Mouse (Mus musculus) CH12.LX (cell line): ENCODE measurements at regions not wholly inside any gene's neighbourhood (a gene's known extent, or its start where the extent isn't known, plus 50 kb on each side); places are given as distances from the start of the nearest gene placed in this dataset.

Experiments
- DNase-seq: peaks from one replicate; pipeline ENCODE4 v3.0.0-alpha.2; 2013; ENCODE audit errors: extremely low read depth
- H3K27ac ChIP-seq: 2 replicates; pipeline ENCODE4 v1.5.1; 2012; ENCODE audit warnings: low read depth, mild to moderate bottlenecking, control low read depth, moderate library complexity; ENCODE audit not compliant: insufficient read depth
- H3K27me3 ChIP-seq: replicated peaks from 2 replicates; pipeline ENCODE3; 2012; ENCODE audit warnings: inconsistent platforms
- H3K36me3 ChIP-seq, 2 experiments: replicated peaks in 1 of 2; 2 replicates each; pipeline versions ENCODE3 to v1.6.1; 2012; ENCODE audit warnings: inconsistent platforms in 1 of 2, low read length in 1 of 2, mild to moderate bottlenecking in 1 of 2, mixed read lengths in 1 of 2, moderate library complexity in 1 of 2; ENCODE audit not compliant: control insufficient read depth in 1 of 2, insufficient read depth in 1 of 2
- H3K4me1 ChIP-seq, 2 experiments: 2 replicates each; pipeline ENCODE4 v1.6.1; 2012; ENCODE audit warnings: inconsistent platforms in 1 of 2, moderate library complexity in 1 of 2; ENCODE audit not compliant: insufficient read depth in 2 of 2, control insufficient read depth in 1 of 2
- H3K4me2 ChIP-seq: 2 replicates; pipeline ENCODE4 v1.6.1; 2012; ENCODE audit warnings: low read depth, mild to moderate bottlenecking, control low read depth; ENCODE audit not compliant: poor library complexity, insufficient read depth, severe bottlenecking
- H3K4me3 ChIP-seq, 3 experiments: fragments of 150-350 bp in 1 of 3; sonication (generic) in 1 of 3; replicated peaks in 1 of 3; 2 replicates each; pipeline versions ENCODE3 to v1.5.1; 2011 to 2012; ENCODE audit warnings: low read depth in 2 of 3, low read length in 2 of 3, mild to moderate bottlenecking in 2 of 3, moderate library complexity in 2 of 3, control low read depth in 1 of 3, improper control_type of control experiment in 1 of 3, inconsistent platforms in 1 of 3, mixed read lengths in 1 of 3; ENCODE audit not compliant: poor library complexity in 1 of 3
- H3K79me2 ChIP-seq: replicated peaks from 2 replicates; pipeline ENCODE4 v1.6.1; 2012; ENCODE audit warnings: mild to moderate bottlenecking, moderate library complexity; ENCODE audit not compliant: control insufficient read depth, poor library complexity, insufficient read depth, severe bottlenecking; ENCODE audit errors: extremely low read depth
- H3K9ac ChIP-seq: 2 replicates; pipeline ENCODE4 v1.6.1; 2012; ENCODE audit warnings: low read depth, mild to moderate bottlenecking, control low read depth, moderate library complexity; ENCODE audit not compliant: insufficient read depth
- H3K9me3 ChIP-seq: replicated peaks from 2 replicates; pipeline ENCODE3; 2012; ENCODE audit warnings: low read length, inconsistent platforms, mixed read lengths
- ETS1 ChIP-seq: conservative IDR thresholded peaks from 2 replicates; pipeline ENCODE4 v1.6.1; 2012; ENCODE audit warnings: low read depth, mild to moderate bottlenecking, inconsistent platforms, low read length, improper control_type of control experiment, moderate library complexity
- USF1 ChIP-seq: IDR thresholded peaks from 2 replicates; pipeline ENCODE4 v1.6.1; 2014; ENCODE audit warnings: low read depth, mild to moderate bottlenecking, inconsistent platforms, low read length, improper control_type of control experiment
- dilution Hi-C: fragments of 300-500 bp; cut with MboI; formaldehyde crosslinking; loops from 2 replicates; pipeline ENCODE4 v1.14.3; 2020; ENCODE audit warnings: low sequenced_read_pairs; ENCODE audit not compliant: extremely low pct_unique_long_range_greater_than_20kb, extremely low pct_ligation_motif_present
- in situ Hi-C: fragments of 300-500 bp; cut with MboI; formaldehyde crosslinking; loops from 3 replicates; pipeline ENCODE4 v1.14.3; 2019; ENCODE audit warnings: low sequenced_read_pairs, low pct_ligation_motif_present, low pct_unique_long_range_greater_than_20kb, mixed read lengths

DNA sequence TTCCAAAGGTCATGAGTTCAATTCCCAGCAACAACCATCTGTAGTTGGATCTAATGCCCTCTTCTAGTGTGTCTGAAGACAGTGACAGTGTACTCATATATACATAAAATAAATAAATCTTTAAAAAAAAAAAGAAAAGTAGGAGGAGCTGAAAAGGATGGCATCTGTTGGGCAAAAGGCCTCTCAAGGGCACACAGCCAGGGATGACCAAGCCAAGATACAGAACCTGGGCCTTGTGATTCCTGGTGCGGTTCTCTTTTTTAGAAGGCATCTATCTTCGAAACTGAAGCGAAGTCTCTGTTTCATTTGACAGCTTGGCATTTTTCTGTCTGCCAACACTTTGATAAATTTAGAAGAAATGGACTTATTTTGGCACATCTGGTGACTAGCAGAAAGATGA, 50.9 kb upstream of the Zc3h12a start:
- peaks cover 0 to 2% of the 10 kb centered on the region in 2 experiments for H3K36me3 ChIP-seq
- H3K9me3 ChIP-seq = no peaks in the 10 kb centered on the region
- no peak for DNase-seq
- dilution Hi-C loops = no loop called here
- no peak overlapping the region for H3K4me3 ChIP-seq
- 0 out of 4 replicates have a peak, but pooled peaks cover 0 to 2% of the 10 kb centered on the region in 2 experiments for H3K4me1 ChIP-seq
- peaks cover 80% of the 10 kb centered on the region for H3K27me3 ChIP-seq
- no peak overlapping the region for H3K9ac ChIP-seq
- H3K79me2 ChIP-seq = no peaks in the 10 kb centered on the region
- in situ Hi-C loops = no loop called here
- no peak overlapping the region for H3K4me2 ChIP-seq
- TF ChIP-seq ETS1 = no peak
- TF ChIP-seq, all 38 proteins: peak for 0
- H3K27ac ChIP-seq = no peak overlapping the region

GRCm38 (mm10) chr4:125177666-125178065, 50.0 kb upstream of the Zc3h12a start:
- no peak for TF ChIP-seq USF1
- TF ChIP-seq, all 38 proteins: peak for 0
- in situ Hi-C loops = no loop called here
- dilution Hi-C loops = no loop called here

More at GRCm38 (mm10) chr4:125177666-125178065, 50.0 kb upstream of the Zc3h12a start:
- no peaks in the 10 kb centered on the region for H3K79me2 ChIP-seq
- H3K4me3 ChIP-seq = no peak overlapping the region
- H3K27ac ChIP-seq = no peak overlapping the region
- H3K36me3 ChIP-seq = no peaks in the 10 kb centered on the region
- peaks cover 84% of the 10 kb centered on the region for H3K27me3 ChIP-seq
- H3K4me2 ChIP-seq = no peak overlapping the region
- DNase-seq = no peak
- no peaks in the 10 kb centered on the region for H3K9me3 ChIP-seq
- H3K9ac ChIP-seq = no peak overlapping the region
- 0 out of 4 replicates have a peak, but pooled peaks cover 0 to 2% of the 10 kb centered on the region in 2 experiments for H3K4me1 ChIP-seq
